Mouse (Mus musculus) liver (tissue): Measurements from ENCODE around the gene Prr13.

ENCODE experiments used
- DNase-seq: peaks from one replicate; pipeline ENCODE4 v3.0.0-alpha.2; 2020; ENCODE audit warnings: mixed read lengths

Gene Prr13

GRCm38 (mm10) chr15:102505770-102506463, 47.1 kb downstream of the Prr13 start:
- DNase-seq, result no peak

GRCm38 (mm10) chr15:102506464-102506830, 47.6 kb downstream of the Prr13 start:
- DNase-seq, result no peak

- DNase-seq, result no peak
Observed at GRCm38 (mm10) chr15:102506864-102507263, 48.0 kb downstream of the Prr13 start.

- DNase-seq, result no peak
Observed at GRCm38 (mm10) chr15:102507561-102507960, 48.7 kb downstream of the Prr13 start.

- no peak for DNase-seq
Observed at GRCm38 (mm10) chr15:102508336-102508735, 49.5 kb downstream of the Prr13 start.

- no peak for DNase-seq
Observed at GRCm38 (mm10) chr15:102510110-102510509, 51.3 kb downstream of the Prr13 start.

- peak; percentile 87 for DNase-seq
Observed at GRCm38 (mm10) chr15:102510590-102511284, 51.9 kb downstream of the Prr13 start.

GRCm38 (mm10) chr15:102511285-102511833, 52.5 kb downstream of the Prr13 start:
- DNase-seq, result no peak

- no peak for DNase-seq
Observed at GRCm38 (mm10) chr15:102512010-102512409, 53.2 kb downstream of the Prr13 start.
